Mouse (Mus musculus) midbrain, embryonic 13.5 days (tissue): Measurements from ENCODE around the gene Hacd3. TPM values are rescaled to one million over a fixed set of nuclear protein-coding genes. Genes with fewer than 3 reads are reported as not detected.
"Not testable (repeated sequence)": the region's sequence is repeated elsewhere in the genome, so short reads cannot be mapped to it uniquely, and the experiment has no call there.

Experiments
- ATAC-seq: fragments of 200-750 bp; cut with Nextera tagmentation; 2 replicates; pipeline ENCODE4 v1.8.0; 2017; ENCODE audit warnings: mild to moderate bottlenecking, moderate TSS enrichment, moderate library complexity
- H3K27ac ChIP-seq: fragments of 300-500 bp; sonication (generic); 2 replicates; pipeline ENCODE4 v1.5.1; 2015; ENCODE audit warnings: inconsistent platforms, mild to moderate bottlenecking, moderate library complexity
- H3K27me3 ChIP-seq: fragments of 300-500 bp; sonication (generic); 2 replicates; pipeline ENCODE4 v1.6.1; 2015; ENCODE audit warnings: mild to moderate bottlenecking, inconsistent platforms
- H3K36me3 ChIP-seq: fragments of 300-500 bp; sonication (generic); 2 replicates; pipeline ENCODE4 v1.6.1; 2015; ENCODE audit warnings: mild to moderate bottlenecking, inconsistent platforms
- H3K4me1 ChIP-seq: fragments of 300-500 bp; sonication (generic); replicated peaks from 2 replicates; pipeline ENCODE4 v1.6.1; 2015; ENCODE audit warnings: inconsistent platforms
- H3K4me2 ChIP-seq: fragments of 300-500 bp; sonication (generic); replicated peaks from 2 replicates; pipeline ENCODE4 v1.6.1; 2015; ENCODE audit warnings: moderate library complexity, mild to moderate bottlenecking, inconsistent platforms
- H3K4me3 ChIP-seq: fragments of 300-500 bp; sonication (generic); replicated peaks from 2 replicates; pipeline ENCODE4 v1.5.1; 2015; ENCODE audit warnings: mild to moderate bottlenecking, inconsistent platforms
- H3K9ac ChIP-seq: fragments of 300-500 bp; sonication (generic); replicated peaks from 2 replicates; pipeline ENCODE4 v1.6.1; 2015; ENCODE audit warnings: mild to moderate bottlenecking, inconsistent platforms
- H3K9me3 ChIP-seq: fragments of 300-500 bp; sonication (generic); 2 replicates; pipeline ENCODE4 v1.6.1; 2016; ENCODE audit warnings: mild to moderate bottlenecking, inconsistent platforms
- WGBS: fragments of 180-500 bp; shearing (Covaris S2); methylation state at CpG from one replicate; pipeline ENCODE4 v1.1.7; 2015; 5-methylcytosine and 5-hydroxymethylcytosine counted together
- polyA plus RNA-seq: library from polyadenylated mRNA; unstranded; fragments of >200 nt; fragmentation: Nextera tagmentation; extraction: Ambion mirVana; gene quantifications from 2 replicates; pipeline ENCODE4 v1.2.1, GENCODE M21; 2015

Gene Hacd3
- 188 and 192 TPM in 2 replicates for polyA plus RNA-seq

- H3K9me3 ChIP-seq = no peaks in the 10 kb centered on the region
- H3K36me3 ChIP-seq = no peaks in the 10 kb centered on the region
- peaks cover 58% of the 10 kb centered on the region for H3K4me1 ChIP-seq
- H3K4me3 ChIP-seq = peak within 1 kb of the TSS; percentile 99
- 0 out of 2 replicates have a peak, but pooled peaks cover 12% of the 10 kb centered on the region for H3K27me3 ChIP-seq
- ATAC-seq = peak; percentile 96
- H3K9ac ChIP-seq = peak within 1 kb of the TSS; percentile 99
- under 1% methylated on average over 81 of the region's 81 CpGs for WGBS
- H3K4me2 ChIP-seq = peak within 1 kb of the TSS; percentile 84
- peak within 1 kb of the TSS; percentile 94 for H3K27ac ChIP-seq
Measured at GRCm38 (mm10) chr9:65020991-65021886, at the start of gene Hacd3. Gene Hacd3, minus strand, starts transcription at chr9:65021693.

- H3K27me3 ChIP-seq = no peaks in the 10 kb centered on the region
- no peak overlapping the region for H3K9ac ChIP-seq
- no peak for ATAC-seq
- no peaks in the 10 kb centered on the region for H3K9me3 ChIP-seq
- no peak overlapping the region for H3K4me3 ChIP-seq
- no peaks in the 10 kb centered on the region for H3K4me1 ChIP-seq
- peaks cover 76% of the 10 kb centered on the region for H3K36me3 ChIP-seq
- 93% methylated on average over 3 of the region's 3 CpGs for WGBS
- H3K27ac ChIP-seq = no peak overlapping the region
- no peak overlapping the region for H3K4me2 ChIP-seq
Measured at GRCm38 (mm10) chr9:65070587-65070986, 49.1 kb upstream of the Hacd3 start.

- ATAC-seq = no peak
- Histone ChIP-seq H3K27me3 (no peaks in the 10 kb centered on the region), H3K9ac (no peak overlapping the region), H3K36me3 (peaks cover 74% of the 10 kb centered on the region), H3K4me2 (no peak overlapping the region), H3K4me3 (no peak overlapping the region), H3K27ac (no peak overlapping the region), H3K4me1 (no peaks in the 10 kb centered on the region), H3K9me3 (no peaks in the 10 kb centered on the region)
- 92% methylated on average over 7 of the region's 7 CpGs for WGBS
Measured at GRCm38 (mm10) chr9:65064251-65064650, 42.8 kb upstream of the Hacd3 start.

- H3K4me3 ChIP-seq = no peak overlapping the region
- 96% methylated on average over 3 of the region's 3 CpGs for WGBS
- peaks cover 87% of the 10 kb centered on the region for H3K36me3 ChIP-seq
- ATAC-seq = no peak
- H3K4me2 ChIP-seq = no peak overlapping the region
- no peaks in the 10 kb centered on the region for H3K27me3 ChIP-seq
- no peak overlapping the region for H3K27ac ChIP-seq
- H3K9ac ChIP-seq = no peak overlapping the region
- no peaks in the 10 kb centered on the region for H3K4me1 ChIP-seq
- no peaks in the 10 kb centered on the region for H3K9me3 ChIP-seq
Measured at GRCm38 (mm10) chr9:65050981-65051380, 29.5 kb upstream of the Hacd3 start.

GRCm38 (mm10) chr9:65049422-65049821 lies 27.9 kb upstream of the Hacd3 start:
- Histone ChIP-seq H3K9me3 (no peaks in the 10 kb centered on the region), H3K36me3 (peaks cover 85% of the 10 kb centered on the region), H3K9ac (no peak overlapping the region), H3K4me3 (no peak overlapping the region), H3K4me1 (no peaks in the 10 kb centered on the region), H3K27me3 (no peaks in the 10 kb centered on the region), H3K27ac (no peak overlapping the region), H3K4me2 (no peak overlapping the region)
- WGBS = 96% methylated on average over 5 of the region's 5 CpGs
- no peak for ATAC-seq

GRCm38 (mm10) chr9:65046993-65047392 lies 25.5 kb upstream of the Hacd3 start:
- ATAC-seq = no peak
- Histone ChIP-seq H3K4me2 (no peak overlapping the region), H3K9me3 (no peaks in the 10 kb centered on the region), H3K27me3 (no peaks in the 10 kb centered on the region), H3K27ac (no peak overlapping the region), H3K4me1 (no peaks in the 10 kb centered on the region), H3K4me3 (no peak overlapping the region), H3K36me3 (peaks cover 85% of the 10 kb centered on the region), H3K9ac (no peak overlapping the region)
- 97% methylated on average over 1 of the region's 1 CpGs for WGBS

GRCm38 (mm10) chr9:65041430-65041829 lies 19.9 kb upstream of the Hacd3 start:
- H3K27ac ChIP-seq = no peak overlapping the region
- no peak overlapping the region for H3K4me2 ChIP-seq
- peaks cover 83% of the 10 kb centered on the region for H3K36me3 ChIP-seq
- 97% methylated on average over 5 of the region's 5 CpGs for WGBS
- no peak overlapping the region for H3K9ac ChIP-seq
- no peaks in the 10 kb centered on the region for H3K4me1 ChIP-seq
- no peaks in the 10 kb centered on the region for H3K27me3 ChIP-seq
- H3K9me3 ChIP-seq = no peaks in the 10 kb centered on the region
- no peak for ATAC-seq
- no peak overlapping the region for H3K4me3 ChIP-seq

GRCm38 (mm10) chr9:65036861-65037260 lies 15.4 kb upstream of the Hacd3 start:
- peaks cover 54% of the 10 kb centered on the region for H3K36me3 ChIP-seq
- WGBS = 89% methylated on average over 8 of the region's 8 CpGs

GRCm38 (mm10) chr9:65036456-65036855 lies 15.0 kb upstream of the Hacd3 start:
- 79% methylated on average over 1 of the region's 1 CpGs for WGBS
- no peak for ATAC-seq
- no peak overlapping the region for H3K4me3 ChIP-seq
- H3K9ac ChIP-seq = no peak overlapping the region
- H3K9me3 ChIP-seq = no peaks in the 10 kb centered on the region
- no peak overlapping the region for H3K27ac ChIP-seq
- peaks cover 22% of the 10 kb centered on the region for H3K4me1 ChIP-seq
- H3K4me2 ChIP-seq = no peak overlapping the region
- H3K36me3 ChIP-seq = peaks cover 52% of the 10 kb centered on the region
- H3K27me3 ChIP-seq = no peaks in the 10 kb centered on the region

More at GRCm38 (mm10) chr9:65036861-65037260, 15.4 kb upstream of the Hacd3 start:
- H3K9ac ChIP-seq = no peak overlapping the region
- no peaks in the 10 kb centered on the region for H3K9me3 ChIP-seq
- H3K4me1 ChIP-seq = peaks cover 21% of the 10 kb centered on the region
- no peak overlapping the region for H3K4me2 ChIP-seq
- ATAC-seq = no peak
- no peaks in the 10 kb centered on the region for H3K27me3 ChIP-seq
- no peak overlapping the region for H3K4me3 ChIP-seq
- H3K27ac ChIP-seq = no peak overlapping the region

- peak within 1 kb of the TSS; percentile 98 for H3K4me2 ChIP-seq
- no peaks in the 10 kb centered on the region for H3K9me3 ChIP-seq
- H3K4me3 ChIP-seq = peak within 1 kb of the TSS; percentile 98
- H3K4me1 ChIP-seq = peaks cover 22% of the 10 kb centered on the region
- peak; percentile 95 for ATAC-seq
- H3K27me3 ChIP-seq = no peaks in the 10 kb centered on the region
- peak within 1 kb of the TSS; percentile 89 for H3K27ac ChIP-seq
- WGBS = under 1% methylated on average over 77 of the region's 85 CpGs
- peaks cover 16% of the 10 kb centered on the region for H3K36me3 ChIP-seq
- peak within 1 kb of the TSS; percentile 99 for H3K9ac ChIP-seq
Measured at GRCm38 (mm10) chr9:65032269-65033108, 11.0 kb upstream of the Hacd3 start, which contains the start of gene Dpp8. Gene Dpp8, plus strand, starts transcription at chr9:65032414.

GRCm38 (mm10) chr9:65031894-65032268 lies 10.4 kb upstream of the Hacd3 start:
- peak overlapping the region; percentile 98 for H3K4me3 ChIP-seq
- WGBS = 35% methylated on average over 4 of the region's 4 CpGs
- H3K9ac ChIP-seq = no peak overlapping the region
- no peaks in the 10 kb centered on the region for H3K9me3 ChIP-seq
- H3K27ac ChIP-seq = no peak overlapping the region
- no peak for ATAC-seq
- peaks cover 22% of the 10 kb centered on the region for H3K4me1 ChIP-seq
- no peak overlapping the region for H3K4me2 ChIP-seq
- H3K27me3 ChIP-seq = no peaks in the 10 kb centered on the region
- H3K36me3 ChIP-seq = peaks cover 10% of the 10 kb centered on the region

GRCm38 (mm10) chr9:65031355-65031754 lies 9.9 kb upstream of the Hacd3 start:
- ATAC-seq, H3K36me3 ChIP-seq, H3K9ac ChIP-seq, H3K9me3 ChIP-seq, H3K27ac ChIP-seq, H3K4me2 ChIP-seq, H3K4me3 ChIP-seq, H3K27me3 ChIP-seq: not testable (repeated sequence)
- 71% methylated on average over 5 of the region's 5 CpGs for WGBS
- peaks cover 22% of the 10 kb centered on the region for H3K4me1 ChIP-seq
